Mouse (Mus musculus) left cerebral cortex, adult 18-20 months (tissue): ENCODE results near the gene Lix1l. TPM values are rescaled to one million over a fixed set of nuclear protein-coding genes. Genes with fewer than 3 reads are reported as not detected.
"Not testable (repeated sequence)": the region's sequence is repeated elsewhere in the genome, so short reads cannot be mapped to it uniquely, and the experiment has no call there.

Experiments used
- DNase-seq, 2 experiments: peaks; one replicate each; pipeline ENCODE4 v3.0.0; 2021 to 2022; ENCODE audit warnings: low spot score in 2 of 2, mixed read lengths in 1 of 2
- total RNA-seq, 2 experiments: library from RNA; stranded (reverse); gene quantifications; 2 replicates each; pipeline ENCODE4 v1.2.3; 2021

Gene Lix1l
- total RNA-seq, 2 experiments from 2014 or later, result 20.8 to 21.5 TPM

DNA sequence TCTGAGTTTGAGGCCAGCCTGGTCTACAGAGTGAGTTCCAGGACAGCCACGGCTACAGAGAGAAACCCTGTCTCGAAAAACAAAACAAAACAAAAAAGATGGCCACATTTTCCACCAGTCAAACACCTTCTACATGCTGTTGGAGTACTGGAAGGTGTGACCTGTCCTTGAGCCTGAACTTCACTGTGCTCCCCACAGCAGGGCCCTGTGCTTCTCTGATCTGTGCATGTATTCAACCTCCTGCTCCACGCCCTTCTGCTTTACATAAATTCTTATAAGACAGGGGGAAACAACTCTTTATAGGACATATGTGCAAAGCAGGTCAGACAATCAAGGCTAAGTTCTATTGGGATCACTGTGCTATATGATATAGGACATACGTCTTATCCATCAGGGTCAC is 22.3 kb downstream of the Lix1l start:
- no peak for DNase-seq

DNA sequence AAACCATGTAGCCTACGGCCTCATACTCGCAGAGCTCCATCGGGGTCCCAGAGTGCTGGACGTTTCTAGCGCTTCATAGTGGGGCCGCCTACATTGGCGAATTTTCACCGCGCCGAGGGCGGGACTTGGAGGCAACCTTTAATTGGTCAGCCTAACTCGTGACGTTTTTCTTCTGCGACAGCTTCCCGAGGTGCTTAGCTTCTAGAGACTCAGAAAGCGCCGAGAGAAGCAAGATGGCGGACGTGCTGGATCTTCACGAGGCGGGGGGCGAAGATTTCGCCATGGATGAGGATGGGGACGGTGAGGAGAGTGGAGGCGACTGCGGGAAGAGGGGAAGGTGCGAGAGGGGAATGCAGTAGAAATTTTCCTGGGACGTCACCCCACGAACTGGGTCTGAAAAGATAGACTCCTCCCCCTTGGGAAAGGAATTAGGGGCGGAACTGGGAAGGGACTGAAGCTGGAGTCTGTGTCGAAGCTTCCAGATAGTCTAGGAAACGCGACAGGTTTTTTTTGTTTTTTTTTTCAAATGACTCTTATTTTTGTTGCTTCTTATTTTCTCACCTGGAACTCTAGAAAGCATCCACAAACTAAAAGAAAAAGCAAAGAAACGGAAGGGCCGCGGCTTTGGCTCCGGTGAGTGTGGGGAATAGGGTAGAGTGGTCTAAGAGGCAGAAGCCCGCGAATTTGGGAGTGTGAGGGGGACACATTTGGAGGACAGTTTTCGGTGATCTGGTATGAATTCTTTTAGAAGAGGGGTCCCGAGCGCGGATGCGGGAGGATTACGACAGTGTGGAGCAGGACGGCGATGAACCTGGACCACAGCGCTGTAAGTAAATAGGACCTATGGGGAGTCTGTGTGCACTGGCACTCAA is 29.0 kb downstream of the Lix1l start, which contains the start of gene Rbm8a:
TSS of gene Rbm8a (plus strand) at position 205 of the 872 bp plus-strand sequence.
- DNase-seq, result peak; percentile 96 to 98

DNA sequence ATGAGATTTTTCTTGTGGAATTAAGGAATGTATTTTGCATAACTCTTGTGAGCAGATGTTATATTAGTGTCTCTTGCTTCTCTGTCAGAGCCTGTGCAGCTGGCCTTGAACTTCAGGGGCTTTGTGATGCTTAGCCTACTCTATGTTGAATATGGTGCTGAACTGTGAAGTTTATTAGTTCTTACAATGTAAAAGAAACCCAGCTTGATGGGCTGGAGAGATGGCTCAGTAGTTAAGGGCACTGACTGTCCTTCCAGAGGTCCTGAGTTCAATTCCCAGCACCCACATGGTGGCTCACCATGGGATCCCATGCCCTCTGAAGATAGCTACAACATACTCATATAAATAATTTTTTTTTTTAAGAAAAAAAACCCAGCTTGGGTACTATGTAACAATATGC is 31.1 kb downstream of the Lix1l start:
- DNase-seq, result no peak

DNA sequence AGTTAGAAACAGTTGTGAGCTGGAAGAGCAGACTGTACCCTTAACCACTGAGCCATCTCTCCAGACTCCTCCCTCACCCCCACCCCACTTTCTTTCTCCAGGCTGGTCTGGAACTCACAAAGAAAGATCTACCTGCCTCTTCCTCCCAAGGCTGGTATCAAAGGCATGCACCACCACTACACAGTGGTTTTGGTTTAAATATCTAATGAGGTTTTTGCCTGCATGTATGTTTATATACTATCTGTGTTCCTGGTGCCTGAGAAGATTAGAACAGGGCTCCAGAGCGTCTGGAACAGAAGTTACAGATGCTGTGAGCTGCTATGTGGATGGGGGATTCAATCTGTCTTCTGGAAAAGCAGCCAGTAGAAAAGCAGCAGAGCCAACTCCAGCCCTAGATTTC is 33.1 kb downstream of the Lix1l start:
- no peak for DNase-seq

DNA sequence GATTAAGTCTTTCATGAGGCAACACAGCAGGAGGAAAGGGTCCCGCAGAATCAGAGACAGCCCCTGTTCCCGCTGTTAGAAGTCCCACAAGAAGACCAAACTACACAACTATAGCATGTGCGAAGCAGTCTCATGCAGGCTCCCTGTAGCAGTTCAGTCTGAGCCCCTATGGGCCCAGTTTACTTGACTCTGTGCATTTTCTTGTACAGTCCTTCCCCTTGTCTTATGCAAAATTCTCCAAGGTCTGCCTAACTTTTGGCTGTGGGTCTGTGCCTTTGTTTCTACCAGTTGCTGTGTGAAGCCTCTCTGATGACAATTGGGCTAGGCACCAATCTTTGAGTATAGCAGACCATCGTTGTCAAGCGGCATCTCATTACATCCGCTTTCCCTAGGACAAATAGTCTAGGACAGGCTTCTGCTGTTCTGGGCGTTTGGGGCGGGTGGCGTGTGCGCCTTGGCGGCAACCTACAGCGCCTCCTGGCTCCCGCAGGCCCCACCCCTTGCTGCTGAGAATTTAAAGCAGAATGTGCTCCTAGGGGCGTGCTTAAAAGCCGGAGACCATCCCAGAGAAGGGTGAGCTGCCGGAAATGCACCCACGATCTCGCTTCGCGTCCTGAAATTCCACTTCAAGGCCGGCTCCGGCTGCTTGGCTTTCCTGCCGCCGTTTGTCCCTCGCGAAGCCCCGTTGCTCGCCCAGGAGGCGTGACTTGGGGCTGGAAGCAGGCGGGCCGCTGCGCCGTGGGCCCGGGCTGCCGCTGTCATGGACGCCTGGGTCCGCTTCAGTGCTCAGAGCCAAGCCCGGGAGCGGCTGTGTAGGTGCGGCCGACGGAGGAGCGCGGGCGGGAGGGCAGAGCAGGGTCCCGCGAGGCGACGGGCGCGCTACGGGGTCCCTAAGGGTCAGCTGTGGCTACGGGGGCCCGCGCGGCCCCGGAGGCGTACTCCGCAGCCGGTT is 34.3 kb downstream of the Lix1l start, which contains the start of the genes Pex11b and Gm42957:
TSS of gene Pex11b (plus strand) at position 449 of the 952 bp plus-strand sequence.
TSS of gene Gm42957 (plus strand) at position 547 of the 952 bp plus-strand sequence.
- peak; percentile 89 to 92 for DNase-seq

DNA sequence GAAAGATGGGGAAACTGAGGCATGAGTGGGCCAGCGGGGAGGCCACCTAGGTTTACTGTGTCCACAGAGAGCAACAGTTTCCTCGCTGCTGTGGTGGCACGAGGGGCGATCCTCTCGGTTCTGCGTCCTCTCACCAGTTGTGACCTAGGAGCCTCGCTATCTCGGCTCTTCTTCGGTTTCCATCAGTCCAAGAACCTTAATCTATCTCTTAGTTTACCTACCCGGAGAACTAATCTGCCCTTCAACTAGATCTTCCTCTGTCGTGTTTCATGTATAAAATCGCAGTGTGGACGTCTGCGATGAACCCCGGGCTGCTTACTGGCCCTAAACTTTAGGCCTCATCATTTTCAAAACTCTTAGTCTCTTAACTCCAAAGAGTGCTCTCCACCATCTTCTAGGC is 35.0 kb downstream of the Lix1l start:
- DNase-seq, result no peak

DNA sequence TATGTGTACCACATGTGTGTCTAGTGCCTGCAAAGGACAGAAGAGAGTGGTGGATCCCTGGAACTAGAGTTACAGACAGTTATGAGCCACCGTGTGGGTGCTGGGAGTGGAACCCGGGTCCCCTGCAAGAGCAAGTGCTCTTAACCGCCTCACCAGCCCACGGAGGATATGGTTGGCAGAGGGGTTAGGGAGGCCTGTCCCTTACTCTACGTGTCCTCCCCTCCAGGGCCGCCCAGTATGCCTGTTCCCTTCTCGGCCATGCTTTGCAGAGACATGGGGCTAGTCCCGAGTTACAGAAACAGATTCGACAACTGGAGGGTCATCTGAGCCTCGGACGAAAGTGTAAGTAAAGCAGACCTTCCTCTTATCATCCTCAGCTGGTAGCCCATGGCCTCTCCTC is 35.5 kb downstream of the Lix1l start:
- DNase-seq, result no peak

DNA sequence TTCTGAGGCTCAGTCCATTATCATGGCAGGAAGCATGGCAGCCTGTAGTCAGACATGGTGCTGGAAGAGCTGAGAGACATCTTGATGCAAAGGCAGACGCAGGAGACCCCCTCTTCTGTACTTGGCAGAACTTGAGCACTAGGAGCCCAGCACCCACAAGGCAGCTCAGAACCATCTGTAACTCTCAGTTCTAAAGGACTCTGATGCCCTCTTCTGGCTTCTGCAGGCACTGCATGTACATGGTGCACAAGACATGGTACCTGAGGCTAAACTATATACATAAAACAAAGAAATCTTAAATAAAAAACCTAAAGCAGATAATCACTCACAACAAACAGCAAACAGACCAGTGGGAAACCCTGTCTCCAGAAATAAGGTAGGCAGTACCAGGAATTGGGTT is 38.3 kb downstream of the Lix1l start:
- DNase-seq, result peak; percentile 61 to 69

DNA sequence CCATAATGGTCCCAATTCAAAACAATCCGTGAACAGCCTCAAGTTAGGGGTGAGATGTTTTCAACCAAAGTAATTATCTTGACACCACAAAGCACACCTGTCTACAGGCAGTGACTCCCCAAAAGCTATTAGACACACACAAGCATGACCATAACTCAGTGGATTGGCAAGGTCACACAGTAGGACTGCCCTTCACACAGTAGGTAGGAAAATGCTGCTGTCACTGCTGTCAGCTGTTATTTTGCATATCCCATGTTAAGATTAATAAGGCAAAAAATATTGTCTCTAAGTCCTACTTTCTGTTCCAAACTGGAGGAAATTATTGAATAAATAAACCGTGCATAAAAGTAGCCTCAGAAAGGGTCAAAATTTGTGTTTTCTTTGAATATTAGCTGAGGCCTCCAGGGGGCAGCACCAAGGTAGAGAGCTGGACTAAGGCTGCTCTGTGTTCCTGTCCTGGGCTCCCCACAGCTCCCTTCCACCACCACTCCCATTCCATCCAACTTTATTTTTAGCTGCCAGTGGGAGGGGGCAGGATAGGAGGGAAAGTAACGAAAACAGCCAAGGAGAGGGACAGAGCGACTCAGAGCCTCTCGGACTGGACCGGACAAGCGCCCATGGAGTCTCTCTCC is 44.2 kb downstream of the Lix1l start, which contains the start of gene Itga10:
TSS of gene Itga10 (plus strand) at position 567 of the 632 bp plus-strand sequence.
- DNase-seq, result peak; percentile 28 to 36

DNA sequence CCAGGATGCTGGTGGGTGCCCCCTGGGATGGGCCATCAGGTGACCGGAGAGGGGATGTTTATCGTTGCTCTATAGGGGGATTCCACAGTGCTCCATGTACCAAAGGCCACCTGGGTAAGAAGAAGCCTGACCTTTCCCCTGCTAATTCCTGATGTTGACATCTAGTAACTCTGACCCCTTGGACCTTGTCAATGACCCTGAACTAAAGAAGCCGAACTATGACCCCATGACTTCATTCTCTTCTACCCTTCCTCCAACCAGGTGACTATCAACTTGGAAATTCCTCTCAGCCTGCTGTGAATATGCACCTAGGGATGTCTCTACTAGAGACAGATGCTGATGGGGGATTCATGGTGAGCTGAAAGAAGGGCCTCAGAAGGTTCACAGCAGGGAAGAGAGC is 46.4 kb downstream of the Lix1l start:
- no peak for DNase-seq

DNA sequence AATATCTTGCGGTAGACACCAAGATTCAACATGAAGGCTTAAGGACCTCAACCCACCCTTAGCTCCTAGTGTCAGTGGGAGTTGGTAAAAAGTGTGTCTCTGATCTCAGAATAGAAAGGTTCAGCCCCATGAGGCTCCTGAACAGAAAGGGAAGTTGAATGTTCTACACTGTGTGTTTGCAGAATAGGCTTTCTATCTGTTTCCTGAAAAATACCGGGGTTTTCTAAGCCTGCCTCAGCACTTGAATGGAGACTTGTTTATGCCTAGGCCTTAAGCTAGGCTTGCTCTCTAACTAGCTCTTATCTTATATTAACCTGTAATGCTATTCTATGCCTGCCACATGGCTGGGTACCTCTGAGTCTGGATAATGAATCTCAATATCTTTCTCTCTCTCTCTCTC is 60.0 kb downstream of the Lix1l start:
- no peak for DNase-seq

DNA sequence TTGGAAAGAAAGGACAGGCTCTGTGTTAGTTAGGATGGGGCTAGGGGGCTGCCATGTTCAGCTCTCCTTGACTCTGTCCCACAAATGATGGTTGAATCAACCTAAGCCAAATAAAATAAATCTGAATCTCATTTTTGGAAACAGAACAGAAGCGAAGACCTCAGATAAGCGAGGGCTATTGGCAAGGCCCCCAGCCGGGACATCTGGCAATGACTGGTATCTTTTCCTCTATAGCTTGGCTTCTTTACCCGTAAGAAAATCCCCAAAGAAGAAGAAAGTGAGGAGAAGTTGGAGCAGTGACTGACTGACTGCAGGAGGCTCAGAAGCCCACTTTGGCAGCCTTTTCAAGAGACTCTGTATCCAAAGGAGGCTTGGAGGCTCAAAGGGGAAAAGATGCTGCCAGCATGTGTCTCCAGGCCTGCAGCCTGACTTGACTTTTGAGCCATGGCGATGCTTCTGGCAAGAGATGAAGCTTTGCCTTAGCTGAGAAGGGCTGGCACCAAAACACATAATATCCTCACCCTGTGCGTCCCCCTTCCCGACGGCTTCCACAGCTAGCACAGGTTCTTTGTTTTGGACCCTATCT is 61.9 kb downstream of the Lix1l start:
- no peak for DNase-seq

DNA sequence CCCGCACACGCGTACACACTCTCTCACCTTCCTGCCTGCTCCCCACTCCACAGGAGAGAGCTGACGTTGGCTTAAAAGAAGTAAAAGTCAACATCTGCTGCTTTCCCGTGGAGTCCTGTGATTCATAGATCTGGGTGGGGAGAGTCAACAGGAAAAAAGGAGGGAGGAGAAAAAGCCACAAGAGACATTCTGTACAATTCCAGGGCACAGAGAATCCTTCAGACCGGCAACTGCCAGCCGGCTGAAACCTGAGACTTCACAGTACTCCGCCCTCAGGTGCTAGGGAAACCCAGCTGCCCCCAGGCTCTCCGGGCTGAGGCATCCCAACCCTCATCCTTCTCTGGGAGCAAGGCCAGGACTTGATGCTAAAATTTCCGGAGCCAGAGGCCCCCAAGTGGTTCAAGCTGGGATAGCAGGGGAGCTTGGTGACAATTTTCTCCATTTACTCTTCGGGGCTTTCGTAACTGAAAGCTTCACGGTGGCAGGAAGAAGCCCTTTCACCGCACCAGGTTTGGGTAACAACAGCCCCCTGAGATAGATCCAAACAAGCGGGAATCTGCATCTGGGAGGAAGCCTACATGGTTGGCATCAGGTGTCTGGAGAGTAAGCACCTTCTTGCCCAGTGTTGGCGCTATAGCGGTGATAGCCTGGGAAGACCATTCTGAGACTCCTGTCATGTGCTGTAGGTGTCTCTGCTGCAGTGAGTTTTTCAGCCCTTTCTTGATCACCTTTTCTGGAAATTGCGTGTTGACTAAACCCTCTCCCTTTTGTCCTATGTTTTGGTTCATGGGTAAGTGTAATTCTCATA is 62.7 kb downstream of the Lix1l start:
- peak; percentile 92 to 93 for DNase-seq

DNA sequence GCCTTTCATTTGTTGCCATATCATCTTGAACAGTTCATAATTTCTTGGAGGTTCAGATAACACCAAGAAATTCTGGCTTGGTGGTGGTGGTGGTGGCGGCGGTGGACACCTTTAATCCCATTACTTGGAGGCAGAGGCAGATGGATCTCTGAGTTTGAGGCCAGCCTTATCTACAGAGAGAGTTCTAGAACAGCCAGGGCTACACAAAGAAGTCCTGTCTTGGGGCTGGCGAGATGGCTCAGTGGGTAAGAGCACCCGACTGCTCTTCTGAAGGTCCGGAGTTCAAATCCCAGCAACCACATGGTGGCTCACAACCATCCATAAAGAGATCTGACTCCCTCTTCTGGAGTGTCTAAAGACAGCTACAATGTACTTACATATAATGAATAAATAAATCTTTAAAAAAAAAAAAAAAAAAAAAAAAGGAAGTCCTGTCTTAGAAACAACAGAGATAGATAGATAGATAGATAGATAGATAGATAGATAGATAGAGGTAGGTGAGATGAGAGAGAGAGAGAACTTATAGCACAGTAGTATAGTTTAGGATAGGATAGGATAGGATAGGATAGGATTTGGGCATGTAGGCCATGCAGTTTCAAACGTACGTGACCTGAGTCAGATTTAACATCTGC is 64.9 kb downstream of the Lix1l start:
- DNase-seq, result not testable (repeated sequence)

DNA sequence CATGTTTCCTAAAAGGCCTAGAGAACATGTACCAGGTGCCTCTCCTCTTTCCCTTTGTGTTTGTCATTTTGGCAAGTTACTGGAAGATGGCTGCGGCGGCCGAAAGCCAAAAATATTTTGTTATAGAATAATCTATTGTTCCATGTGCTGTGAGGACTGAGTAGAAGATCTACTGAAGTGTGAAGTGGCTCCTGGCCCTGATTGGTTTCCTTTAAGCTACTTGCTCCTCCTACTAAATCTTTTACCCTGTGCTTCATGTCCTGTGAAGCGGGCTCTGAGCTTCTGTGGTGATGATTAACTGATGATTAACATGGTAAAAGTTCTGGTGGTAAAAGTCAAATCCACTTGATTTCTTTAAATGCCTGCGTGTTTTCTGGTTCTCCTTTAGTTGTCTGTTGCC is 66.0 kb downstream of the Lix1l start:
- DNase-seq, result no peak

DNA sequence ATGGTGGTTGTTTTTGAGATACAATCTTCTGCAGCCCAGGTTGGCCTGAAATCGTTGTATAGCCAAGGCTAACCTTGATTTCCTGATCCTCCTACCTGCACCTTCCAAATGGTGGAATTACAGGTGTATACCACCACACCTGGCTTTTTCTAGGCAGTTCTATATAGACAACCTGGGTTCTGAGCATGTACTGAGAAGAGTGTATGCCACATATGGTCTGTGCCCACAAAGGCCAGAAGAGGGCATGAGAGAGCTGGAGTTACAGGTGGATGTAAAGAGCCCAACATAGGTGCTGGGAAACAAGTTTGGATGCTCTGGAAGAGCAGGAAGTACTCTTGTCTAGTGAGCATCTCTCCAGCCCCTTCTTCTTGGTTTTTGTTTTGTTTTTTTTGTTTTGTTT is 66.4 kb downstream of the Lix1l start:
- no peak for DNase-seq

DNA sequence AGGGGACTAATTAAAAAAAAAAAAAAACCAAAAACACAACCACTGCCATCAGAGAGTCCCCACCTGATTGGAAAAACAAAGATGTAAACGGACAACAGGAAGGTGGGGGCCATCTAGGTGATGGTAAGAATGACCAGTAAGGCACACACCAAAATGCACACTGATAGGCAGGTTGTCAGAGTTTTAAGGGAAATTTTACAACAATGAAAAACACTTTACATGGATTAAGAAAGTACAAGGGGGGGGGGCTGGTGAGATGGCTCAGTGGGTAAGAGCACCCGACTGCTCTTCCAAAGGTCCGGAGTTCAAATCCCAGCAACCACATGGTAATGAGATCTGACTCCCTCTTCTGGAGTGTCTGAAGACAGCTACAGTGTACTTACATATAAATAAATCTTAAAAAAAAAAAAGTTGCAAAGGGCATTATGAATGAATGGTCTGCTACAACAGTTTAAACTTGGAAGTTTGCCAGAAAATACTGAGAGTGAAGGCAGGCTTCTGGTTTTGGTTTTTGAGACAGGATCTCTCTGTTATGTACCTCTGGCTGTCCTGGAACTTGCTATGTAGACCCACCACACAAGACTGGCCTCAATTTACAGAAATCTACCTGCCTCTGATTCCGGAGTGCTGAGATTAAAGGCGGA is 67.6 kb downstream of the Lix1l start:
- DNase-seq, result no peak

DNA sequence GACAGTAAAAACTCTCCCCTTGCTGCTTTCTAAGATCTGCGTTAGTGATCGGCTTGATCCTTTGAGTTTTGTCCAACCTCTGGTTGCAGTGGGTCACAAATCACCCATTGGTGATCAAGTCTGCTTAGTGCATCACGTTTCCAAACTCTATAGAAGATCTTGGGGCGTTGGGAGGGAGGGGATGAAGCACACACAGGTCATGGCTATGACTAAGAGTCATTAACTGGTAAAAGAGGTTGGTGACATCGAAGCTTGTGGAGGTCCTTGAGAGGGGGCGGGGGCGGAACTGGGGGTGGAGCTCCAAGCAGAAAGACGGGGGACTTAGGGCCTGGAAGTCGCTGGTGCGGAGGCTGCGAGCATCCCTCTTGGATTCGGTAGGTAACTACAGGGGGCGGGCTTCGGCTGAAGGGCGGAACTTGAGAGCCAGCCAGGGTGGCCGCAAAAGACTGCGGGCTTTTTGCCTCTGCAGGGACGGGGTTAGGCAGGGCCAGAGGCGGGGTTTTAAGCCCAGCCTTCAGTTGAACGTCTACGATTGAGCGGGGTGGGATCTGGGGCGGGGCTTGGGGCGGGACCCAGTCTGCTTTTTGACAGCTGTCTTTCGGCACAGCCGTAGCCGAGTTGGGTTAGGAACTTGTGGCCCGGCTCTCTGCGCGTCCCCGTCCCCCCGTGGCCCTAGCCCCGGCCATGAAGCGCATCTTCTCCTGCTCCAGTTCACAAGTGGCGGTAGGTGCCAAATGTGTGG is 68.9 kb downstream of the Lix1l start, which contains the start of gene Ankrd35:
TSS of gene Ankrd35 (plus strand) at position 405 of the 742 bp plus-strand sequence.
- DNase-seq, result peak; percentile 68 to 69
